In the genomic region with DNA sequence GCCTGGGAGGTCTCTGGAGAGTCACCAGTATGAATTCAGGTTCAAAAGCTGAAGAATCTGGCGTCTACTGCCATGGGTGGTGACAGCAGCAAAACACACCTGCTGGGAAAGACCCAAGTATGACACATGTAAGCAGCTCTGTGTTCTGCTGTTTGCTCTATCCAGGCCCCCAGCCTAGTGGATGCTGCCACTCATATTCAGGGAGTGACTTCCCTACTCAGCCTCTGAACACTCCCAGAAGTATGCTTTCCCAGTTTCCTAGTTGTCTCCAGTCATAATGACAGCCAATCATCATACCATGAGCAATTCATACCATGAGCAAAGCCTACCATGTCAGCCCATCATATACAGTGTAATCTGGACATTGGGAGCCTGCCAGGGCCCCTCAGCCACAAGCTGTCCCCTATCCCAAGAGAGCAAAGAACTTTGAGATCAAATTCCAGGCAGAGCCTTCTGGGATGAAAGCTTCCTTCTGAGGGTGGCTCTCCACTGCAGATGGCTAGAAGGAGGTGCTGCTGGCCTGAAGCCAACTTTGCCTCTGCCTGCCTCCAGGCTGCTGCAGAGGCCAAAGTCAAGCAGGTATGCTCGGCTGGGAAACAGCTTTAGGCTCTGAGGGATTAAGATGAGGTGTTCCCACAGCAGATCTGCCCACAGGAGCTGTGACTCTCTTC, we compare ENCODE assay signal across 8 mouse cellular contexts. TPM values are rescaled to one million over a fixed set of nuclear protein-coding genes. Genes with fewer than 3 reads are reported as not detected.
DNase-seq lines count a peak whose midpoint lies in the region; ATAC-seq lines count a peak whose summit lies in the region.

No protein-coding gene starts in this region.

- no peak overlapping the region for H3K4me3 ChIP-seq in midbrain, embryonic 15.5 days

- no peaks in the 10 kb centered on the region for H3K9me3 ChIP-seq in midbrain, embryonic 15.5 days

- no peak overlapping the region for H3K4me2 ChIP-seq in midbrain, embryonic 15.5 days

- H3K9ac ChIP-seq in midbrain, embryonic 15.5 days: no peak overlapping the region

- 48% methylated on average over 2 of the region's 2 CpGs for WGBS in midbrain, embryonic 15.5 days

- H3K36me3 ChIP-seq in midbrain, embryonic 15.5 days (replicated peaks): no peaks in the 10 kb centered on the region

- H3K27ac ChIP-seq in midbrain, embryonic 15.5 days: no peak overlapping the region

- no peaks in the 10 kb centered on the region for H3K27me3 ChIP-seq in midbrain, embryonic 15.5 days (replicated peaks)

- DNase-seq in layer of hippocampus, adult 11-12 months (ENCODE audit: low spot score): peak; percentile 47
- DNase-seq in layer of hippocampus, adult 9-10 months (ENCODE audit: low spot score): no peak
- peak; percentile 23 to 31 for DNase-seq in frontal cortex, postnatal 10 days (ENCODE audit: low spot score in 2 of 2)
- DNase-seq in layer of hippocampus, adult 9-11 months: peak; percentile 54
- peak; percentile 68 to 69 for DNase-seq in right cerebral cortex, postnatal 10 days (ENCODE audit: low spot score in 2 of 2)

- no peak for ATAC-seq in inflammation-experienced regulatory T-cells, adult 6 months
- ATAC-seq in midbrain, embryonic 15.5 days (replicated peaks): no peak
- no peak for ATAC-seq in monocyte, adult 5-6 weeks (replicated peaks; ENCODE audit: insufficient number of reproducible peaks, low FRiP score, low TSS enrichment, poor library complexity, severe bottlenecking)

- H3K4me1 ChIP-seq in midbrain, embryonic 15.5 days: no peaks in the 10 kb centered on the region

RNA-seq across cellular contexts. Expression of gene Iqsec1, which starts 42.8 kb away (rescaled TPM):
- polyA plus RNA-seq in inflammation-experienced regulatory T-cells, adult 6 months (2017; shearing (Covaris generic)): 10 to 100 TPM in 2 of 3 experiments, 1 to 10 TPM in 1; 9.8 to 12.2 (median 10.0) TPM
- polyA plus RNA-seq in midbrain, embryonic 15.5 days (2015; fragmentation: Nextera tagmentation; extraction: Ambion mirVana): 23.3 and 25.9 TPM in 2 replicates
- 16.6 to 50.9 TPM (median 25.0 TPM) in 3 replicates for total RNA-seq in monocyte, adult 5-6 weeks (2017)
